Mouse (Mus musculus) MEL (cell line): ENCODE data around the gene Slc29a4.

Experiments
- CTCF ChIP-seq, 3 experiments: IDR thresholded peaks in 2 of 3; conservative IDR thresholded peaks in 1 of 3; 2 replicates each; pipeline ENCODE4 v1.5.1; 2011 to 2012; ENCODE audit warnings: low read length in 3 of 3, low read depth in 2 of 3, mild to moderate bottlenecking in 2 of 3, improper control_type of control experiment in 1 of 3, inconsistent platforms in 1 of 3, mixed read lengths in 1 of 3, moderate library complexity in 1 of 3; ENCODE audit not compliant: control insufficient read depth in 1 of 3, insufficient read depth in 1 of 3, poor library complexity in 1 of 3, severe bottlenecking in 1 of 3
- EP300 ChIP-seq, 2 experiments: IDR thresholded peaks; 2 replicates each; pipeline ENCODE4 v1.6.1; 2011; ENCODE audit warnings: improper control_type of control experiment in 2 of 2, low read length in 2 of 2, low read depth in 1 of 2, mild to moderate bottlenecking in 1 of 2
- MAX ChIP-seq: IDR thresholded peaks from 2 replicates; pipeline ENCODE4 v1.6.1; 2011; ENCODE audit warnings: low read length, improper control_type of control experiment
- POLR2A ChIP-seq, 2 experiments: IDR thresholded peaks; 2 replicates each; pipeline ENCODE4 v1.6.1; 2011 to 2012; ENCODE audit warnings: low read length in 2 of 2, mild to moderate bottlenecking in 2 of 2, control low read depth in 1 of 2, improper control_type of control experiment in 1 of 2, low read depth in 1 of 2, moderate library complexity in 1 of 2; ENCODE audit not compliant: control insufficient read depth in 1 of 2, insufficient read depth in 1 of 2, poor library complexity in 1 of 2

- TF ChIP-seq EP300 (IDR thresholded peaks at IDR 0.05; ENCODE audit: low read depth in 1 of 2, low read length in 2 of 2) (no peak), POLR2A (IDR thresholded peaks at IDR 0.05; ENCODE audit: control insufficient read depth in 1 of 2, insufficient read depth in 1 of 2, low read depth in 1 of 2, low read length in 2 of 2, poor library complexity in 1 of 2) (no peak), MAX (no peak), CTCF (IDR thresholded peaks at IDR 0.05 in 2 of 3, conservative IDR thresholded peaks at IDR 0.05 in 1 of 3; ENCODE audit: control insufficient read depth in 1 of 3, insufficient read depth in 1 of 3, low read depth in 2 of 3, low read length in 3 of 3, poor library complexity in 1 of 3, severe bottlenecking in 1 of 3) (no peak)
Observed at GRCm38 (mm10) chr5:142697742-142698141, 5.4 kb downstream of the Slc29a4 start.
